Mouse (Mus musculus): ENCODE measurements around the gene Olfr530.

Gene Olfr530

GRCm38 (mm10) chr7:140376231-140376630, at the start of gene Olfr530:
Gene Olfr530 (minus strand): TSS chr7:140376331.
- no peak for DNase-seq

DNA sequence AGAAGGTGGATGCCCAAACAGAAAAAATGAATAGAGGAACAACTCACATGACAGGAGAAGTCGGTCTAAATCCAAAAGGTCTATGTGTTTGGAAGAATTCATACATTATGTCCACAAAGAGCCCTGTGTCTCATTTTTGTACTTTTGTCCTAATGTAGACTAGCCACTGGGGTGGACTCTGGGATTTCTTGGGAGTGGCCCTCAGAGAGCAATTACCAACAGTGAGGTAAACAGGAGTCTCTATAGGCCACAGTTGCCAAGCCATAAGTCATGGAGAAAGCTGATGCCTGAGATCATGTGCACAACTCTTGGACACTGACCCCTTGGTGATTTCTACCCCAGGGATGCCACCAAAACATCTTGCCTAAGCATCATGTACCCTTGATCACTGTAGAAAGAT, 45.4 kb upstream of the Olfr530 start, which contains the start of gene Olfr532:
TSS of gene Olfr532 (minus strand) at position 101 of the 400 bp plus-strand sequence.
- DNase-seq = no peak

DNA sequence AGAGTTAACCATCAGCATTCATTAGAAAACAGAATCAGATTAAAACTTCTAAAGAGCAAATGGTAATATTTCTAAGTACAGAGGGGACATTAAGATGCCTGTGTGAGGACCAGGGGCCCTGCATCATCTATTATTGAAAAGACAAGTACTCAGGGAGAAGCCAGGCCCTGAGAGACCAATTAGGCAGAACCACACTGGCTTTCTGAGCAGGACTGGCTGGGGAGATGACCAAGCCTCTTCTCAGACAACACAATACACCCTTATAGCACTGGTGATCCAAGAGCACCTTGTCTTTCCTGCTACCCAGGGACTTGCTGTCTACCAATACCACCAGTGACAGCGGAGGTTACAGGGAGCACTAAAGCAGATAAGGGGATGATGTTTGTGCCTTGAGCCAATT, 26.7 kb upstream of the Olfr530 start, which contains the start of gene Olfr531:
TSS of gene Olfr531 (minus strand) at position 101 of the 400 bp plus-strand sequence.
- DNase-seq = no peak

GRCm38 (mm10) chr7:140376911-140377310, 780 bp upstream of the Olfr530 start:
- no peak for DNase-seq

DNA sequence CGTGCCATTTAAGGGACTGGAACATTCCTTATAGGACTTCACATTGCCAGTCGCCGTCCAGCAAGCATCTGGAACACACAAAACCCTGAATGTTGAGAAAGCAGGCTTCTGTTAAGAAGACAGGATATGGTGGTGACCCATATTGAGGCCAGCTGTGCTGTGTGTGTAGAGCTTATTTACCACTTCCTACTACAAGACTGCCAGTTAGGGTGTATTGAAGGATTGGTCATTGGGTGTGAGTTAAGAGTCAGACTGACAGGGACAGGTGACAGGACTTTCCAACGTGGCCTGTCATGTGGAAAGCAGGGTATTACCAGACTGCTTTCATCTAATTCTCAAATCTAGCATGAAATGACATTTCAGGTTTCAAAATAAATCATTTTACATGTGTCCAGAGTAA, 1.8 kb downstream of the Olfr530 start:
- no peak for DNase-seq

DNA sequence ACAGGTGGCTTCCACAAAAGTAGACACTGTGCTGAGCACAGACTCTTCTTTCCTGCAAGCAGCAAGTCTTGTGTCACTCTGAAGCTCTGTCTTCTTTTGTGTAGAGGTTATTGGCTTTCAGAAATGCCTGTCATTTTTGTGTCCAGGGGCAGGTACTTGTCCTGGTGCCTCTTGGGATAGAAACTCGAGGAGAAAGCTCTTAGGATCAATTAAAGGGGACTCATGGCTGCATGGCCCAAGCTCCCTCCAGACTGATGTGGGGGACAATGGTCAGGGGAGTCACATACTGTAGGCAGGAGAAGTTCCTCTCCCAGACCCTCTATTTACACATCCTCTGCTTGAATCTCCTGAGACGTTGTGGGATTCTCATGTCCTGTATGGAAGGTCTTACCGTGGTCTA, 14.6 kb downstream of the Olfr530 start, which contains the start of gene Olfr60:
TSS of gene Olfr60 (minus strand) at position 101 of the 400 bp plus-strand sequence.
- DNase-seq = no peak

- DNase-seq = no peak
These were observed 42.4 kb downstream of the Olfr530 start, which contains the start of gene Olfr527 for GRCm38 (mm10) chr7:140333717-140334116. Gene Olfr527 (plus strand): TSS chr7:140334017.

DNA sequence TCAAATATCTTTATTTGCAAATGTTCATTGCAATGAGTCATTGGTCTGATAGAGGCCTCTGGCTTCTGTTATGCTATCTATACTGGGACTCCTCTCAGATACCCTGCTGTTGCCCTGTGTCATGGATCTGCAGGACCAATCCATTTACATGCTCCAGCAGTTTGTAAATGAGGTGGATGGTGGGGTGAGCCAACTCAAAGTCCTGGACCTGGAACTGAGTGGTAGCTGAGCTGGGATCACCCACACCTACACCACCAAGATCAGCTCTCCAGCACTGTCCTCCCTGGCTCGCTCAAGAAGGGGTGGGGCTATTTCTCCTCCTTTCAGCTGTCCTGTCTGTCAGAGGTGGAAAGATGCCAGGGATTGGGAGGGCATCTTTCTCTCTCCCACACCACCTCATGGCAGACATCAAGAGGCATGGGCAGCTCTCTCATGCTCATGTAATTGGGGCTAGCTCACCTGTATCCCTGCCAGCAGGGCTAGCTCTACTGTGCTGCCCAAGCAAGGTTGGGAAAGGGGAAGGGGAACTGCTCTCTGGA, 46.3 kb downstream of the Olfr530 start:
- no peak for DNase-seq

Data from cerebellum, adult 11 months (tissue).